Mouse (Mus musculus) E14TG2a.4 (cell line): ENCODE data around the gene Tmco3.

Experiments
- H3K27me3 ChIP-seq: 2 replicates; pipeline ENCODE4 v1.6.1; 2014; ENCODE audit warnings: low read length, control low read depth; ENCODE audit not compliant: insufficient read depth
- H3K36me3 ChIP-seq: 2 replicates; pipeline ENCODE4 v1.6.1; 2014; ENCODE audit warnings: low read length, control low read depth; ENCODE audit not compliant: insufficient read depth
- H3K4me1 ChIP-seq: replicated peaks from 2 replicates; pipeline ENCODE4 v1.6.1; 2014; ENCODE audit warnings: low read depth, low read length, control low read depth
- H3K4me3 ChIP-seq: replicated peaks from 2 replicates; pipeline ENCODE4 v1.5.1; 2014; ENCODE audit warnings: mild to moderate bottlenecking, low read length
- H3K9me3 ChIP-seq: 2 replicates; pipeline ENCODE4 v1.6.1; 2014; ENCODE audit warnings: low read length, control low read depth
- CTCF ChIP-seq: conservative IDR thresholded peaks from 2 replicates; pipeline ENCODE4 v1.5.1; 2014; ENCODE audit warnings: low read length
- NANOG ChIP-seq: IDR thresholded peaks from 2 replicates; pipeline ENCODE4 v1.6.1; 2014; ENCODE audit warnings: borderline replicate concordance, low read length, mixed read lengths
- POU5F1 ChIP-seq: IDR thresholded peaks from 2 replicates; pipeline ENCODE4 v1.6.1; 2014; ENCODE audit warnings: low read length, borderline replicate concordance

The Tmco3 gene

GRCm38 (mm10) chr8:13293677-13294470, 5.9 kb downstream of the Tmco3 start:
- Histone ChIP-seq H3K4me1 (peaks cover 18% of the 10 kb centered on the region), H3K27me3 (peaks cover 5% of the 10 kb centered on the region), H3K4me3 (no peak overlapping the region), H3K9me3 (no peaks in the 10 kb centered on the region), H3K36me3 (peaks cover 45% of the 10 kb centered on the region)
- no peak for TF ChIP-seq CTCF
- TF ChIP-seq POU5F1 = no peak
- no peak for TF ChIP-seq NANOG

GRCm38 (mm10) chr8:13299571-13299970, 11.6 kb downstream of the Tmco3 start:
- TF ChIP-seq POU5F1 = no peak
- TF ChIP-seq CTCF = no peak
- no peak for TF ChIP-seq NANOG
- Histone ChIP-seq H3K27me3 (no peaks in the 10 kb centered on the region), H3K36me3 (peaks cover 34% of the 10 kb centered on the region), H3K4me1 (0 out of 2 replicates have a peak, but pooled peaks cover 2% of the 10 kb centered on the region), H3K4me3 (no peak overlapping the region), H3K9me3 (no peaks in the 10 kb centered on the region)

- Histone ChIP-seq H3K9me3 (no peaks in the 10 kb centered on the region), H3K27me3 (no peaks in the 10 kb centered on the region), H3K36me3 (peaks cover 20% of the 10 kb centered on the region), H3K4me1 (peaks cover 5% of the 10 kb centered on the region; the same call in 1 of the 2 replicates), H3K4me3 (no peak overlapping the region)
- TF ChIP-seq POU5F1 (no peak), NANOG (no peak)
These were observed 13.0 kb downstream of the Tmco3 start for GRCm38 (mm10) chr8:13301036-13301435.

GRCm38 (mm10) chr8:13305459-13305858, 17.5 kb downstream of the Tmco3 start:
- Histone ChIP-seq H3K27me3 (no peaks in the 10 kb centered on the region), H3K36me3 (no peaks in the 10 kb centered on the region), H3K4me3 (no peak overlapping the region), H3K9me3 (no peaks in the 10 kb centered on the region), H3K4me1 (peaks cover 3% of the 10 kb centered on the region; the same call in 1 of the 2 replicates)
- TF ChIP-seq POU5F1 (no peak), CTCF (no peak), NANOG (no peak)

GRCm38 (mm10) chr8:13305884-13306283, 17.9 kb downstream of the Tmco3 start:
- TF ChIP-seq NANOG (no peak), CTCF (peak; percentile 79)
- Histone ChIP-seq H3K36me3 (no peaks in the 10 kb centered on the region), H3K4me1 (peaks cover 3% of the 10 kb centered on the region; the same call in 1 of the 2 replicates), H3K27me3 (no peaks in the 10 kb centered on the region), H3K4me3 (no peak overlapping the region), H3K9me3 (no peaks in the 10 kb centered on the region)

GRCm38 (mm10) chr8:13306309-13306909, 18.4 kb downstream of the Tmco3 start:
- H3K36me3 ChIP-seq = no peaks in the 10 kb centered on the region
- H3K4me3 ChIP-seq = no peak overlapping the region
- TF ChIP-seq POU5F1 (no peak), CTCF (no peak)
- H3K4me1 ChIP-seq = peaks cover 3% of the 10 kb centered on the region; the same call in 1 of the 2 replicates
- H3K9me3 ChIP-seq = no peaks in the 10 kb centered on the region
- H3K27me3 ChIP-seq = no peaks in the 10 kb centered on the region

- Histone ChIP-seq H3K36me3 (no peaks in the 10 kb centered on the region), H3K27me3 (no peaks in the 10 kb centered on the region), H3K4me1 (peaks cover 3% of the 10 kb centered on the region; the same call in 1 of the 2 replicates), H3K4me3 (no peak overlapping the region), H3K9me3 (no peaks in the 10 kb centered on the region)
- no peak for TF ChIP-seq NANOG
- no peak for TF ChIP-seq POU5F1
- no peak for TF ChIP-seq CTCF
These were observed 18.9 kb downstream of the Tmco3 start for GRCm38 (mm10) chr8:13306916-13307315.

GRCm38 (mm10) chr8:13314922-13315321, 26.9 kb downstream of the Tmco3 start:
- no peaks in the 10 kb centered on the region for H3K9me3 ChIP-seq
- no peak overlapping the region for H3K4me3 ChIP-seq
- H3K36me3 ChIP-seq = no peaks in the 10 kb centered on the region; the same call in 1 of the 2 replicates
- peaks cover 9% of the 10 kb centered on the region; the same call in 1 of the 2 replicates for H3K27me3 ChIP-seq
- no peak for TF ChIP-seq POU5F1
- TF ChIP-seq NANOG = no peak
- no peak for TF ChIP-seq CTCF
- peaks cover 16% of the 10 kb centered on the region for H3K4me1 ChIP-seq
